Mouse (Mus musculus) stomach, postnatal 0 days (tissue): Measurements from ENCODE around the gene Tm4sf1.

ENCODE experiments used
- CTCF ChIP-seq: IDR thresholded peaks from 2 replicates; pipeline ENCODE4 v1.5.1; 2016; ENCODE audit warnings: antibody characterized with exemption, low read depth, mild to moderate bottlenecking, moderate library complexity
- EP300 ChIP-seq: optimal IDR thresholded peaks from 2 replicates; pipeline ENCODE3; 2016; ENCODE audit warnings: antibody characterized with exemption

GRCm38 (mm10) chr3:57335080-57335815, 33.5 kb upstream of the Tm4sf1 start:
- no peak for TF ChIP-seq CTCF
- no peak for TF ChIP-seq EP300
